Mouse (Mus musculus) forebrain, embryonic 16.5 days (tissue): Measurements from ENCODE around the gene Nck2. TPM values are rescaled to one million over a fixed set of nuclear protein-coding genes. Genes with fewer than 3 reads are reported as not detected.

Experiments used
- ATAC-seq: fragments of 200-750 bp; cut with Nextera tagmentation; 2 replicates; pipeline ENCODE4 v1.8.0; 2017; ENCODE audit warnings: mild to moderate bottlenecking, moderate library complexity
- H3K27ac ChIP-seq: fragments of 300-500 bp; sonication (generic); 2 replicates; pipeline ENCODE4 v1.5.1; 2014; ENCODE audit warnings: low read length, control low read depth
- H3K27me3 ChIP-seq: fragments of 300-500 bp; sonication (generic); replicated peaks from 2 replicates; pipeline ENCODE4 v1.6.1; 2014; ENCODE audit warnings: low read length; ENCODE audit not compliant: control insufficient read depth, insufficient read depth
- H3K36me3 ChIP-seq: fragments of 300-500 bp; sonication (generic); 2 replicates; pipeline ENCODE4 v1.6.1; 2014; ENCODE audit not compliant: control insufficient read depth, insufficient read depth
- H3K4me1 ChIP-seq: fragments of 300-500 bp; sonication (generic); replicated peaks from 2 replicates; pipeline ENCODE4 v1.6.1; 2014; ENCODE audit warnings: low read length; ENCODE audit not compliant: control insufficient read depth, insufficient read depth
- H3K4me2 ChIP-seq: fragments of 300-500 bp; sonication (generic); 2 replicates; pipeline ENCODE4 v1.6.1; 2014; ENCODE audit warnings: mild to moderate bottlenecking, low read length, control low read depth
- H3K4me3 ChIP-seq: fragments of 300-500 bp; sonication (generic); replicated peaks from 2 replicates; pipeline ENCODE4 v1.5.1; 2014; ENCODE audit warnings: mild to moderate bottlenecking, low read length, control low read depth
- H3K9ac ChIP-seq: fragments of 300-500 bp; sonication (generic); replicated peaks from 2 replicates; pipeline ENCODE4 v1.6.1; 2014; ENCODE audit warnings: low read depth, low read length, control low read depth
- H3K9me3 ChIP-seq: fragments of 300-500 bp; sonication (generic); 2 replicates; pipeline ENCODE4 v1.6.1; 2016; ENCODE audit warnings: low read length; ENCODE audit not compliant: control insufficient read depth
- WGBS: fragments of 180-500 bp; shearing (Covaris S2); extraction: QIAGEN DNeasy Blood & Tissue Kit; methylation state at CpG from one replicate; pipeline ENCODE4 v1.1.7; 2014; 5-methylcytosine and 5-hydroxymethylcytosine counted together
- polyA plus RNA-seq: library from polyadenylated mRNA; unstranded; fragments of >200 nt; fragmentation: Nextera tagmentation; extraction: Ambion mirVana; gene quantifications from 2 replicates; pipeline ENCODE4 v1.2.1, GENCODE M21; 2015

The Nck2 gene
- polyA plus RNA-seq, 1 experiment from 2014 or later = 53.4 TPM

- Histone ChIP-seq H3K4me3 (no peak overlapping the region), H3K27me3 (no peaks in the 10 kb centered on the region), H3K27ac (no peak overlapping the region), H3K36me3 (no peaks in the 10 kb centered on the region), H3K9ac (no peak overlapping the region), H3K4me1 (peaks cover 3% of the 10 kb centered on the region; the same call in 1 of the 2 replicates), H3K4me2 (no peak overlapping the region), H3K9me3 (no peaks in the 10 kb centered on the region)
- 97% methylated on average over 3 of the region's 3 CpGs for WGBS
- no peak for ATAC-seq
These were observed 116.7 kb downstream of the Nck2 start for GRCm38 (mm10) chr1:43561085-43561484.

- ATAC-seq = peak; percentile 39; the same call in 1 of the 2 replicates
- Histone ChIP-seq H3K27ac (peak overlapping the region; percentile 37; the same call in 1 of the 2 replicates), H3K4me1 (peaks cover 6% of the 10 kb centered on the region; the same call in 1 of the 2 replicates), H3K27me3 (no peaks in the 10 kb centered on the region), H3K4me3 (no peak overlapping the region), H3K36me3 (no peaks in the 10 kb centered on the region), H3K9ac (no peak overlapping the region), H3K4me2 (no peak overlapping the region), H3K9me3 (no peaks in the 10 kb centered on the region)
- WGBS = 76% methylated on average over 13 of the region's 13 CpGs
These were observed 117.8 kb downstream of the Nck2 start for GRCm38 (mm10) chr1:43562002-43562666.

GRCm38 (mm10) chr1:43565260-43565659 lies 120.9 kb downstream of the Nck2 start:
- Histone ChIP-seq H3K27me3 (no peaks in the 10 kb centered on the region), H3K4me3 (no peak overlapping the region), H3K36me3 (no peaks in the 10 kb centered on the region), H3K9me3 (no peaks in the 10 kb centered on the region), H3K27ac (no peak overlapping the region), H3K4me1 (peaks cover 10% of the 10 kb centered on the region; the same call in 1 of the 2 replicates), H3K9ac (no peak overlapping the region), H3K4me2 (no peak overlapping the region)
- 89% methylated on average over 4 of the region's 4 CpGs for WGBS
- ATAC-seq = no peak

GRCm38 (mm10) chr1:43566677-43567377 lies 122.4 kb downstream of the Nck2 start:
- ATAC-seq = no peak; the same call in 1 of the 2 replicates
- WGBS = 81% methylated on average over 8 of the region's 8 CpGs

GRCm38 (mm10) chr1:43568824-43569223 lies 124.4 kb downstream of the Nck2 start:
- Histone ChIP-seq H3K36me3 (peaks cover 3% of the 10 kb centered on the region; the same call in 1 of the 2 replicates), H3K4me1 (peaks cover 7% of the 10 kb centered on the region; the same call in 1 of the 2 replicates), H3K27ac (no peak overlapping the region), H3K4me2 (no peak overlapping the region), H3K9ac (no peak overlapping the region), H3K27me3 (no peaks in the 10 kb centered on the region), H3K4me3 (no peak overlapping the region), H3K9me3 (no peaks in the 10 kb centered on the region)
- WGBS = 49% methylated on average over 10 of the region's 10 CpGs
- ATAC-seq = peak; percentile 70

More at GRCm38 (mm10) chr1:43566677-43567377, 122.4 kb downstream of the Nck2 start:
- peaks cover 3% of the 10 kb centered on the region; the same call in 1 of the 2 replicates for H3K36me3 ChIP-seq
- H3K4me3 ChIP-seq = no peak overlapping the region
- no peak overlapping the region for H3K9ac ChIP-seq
- no peaks in the 10 kb centered on the region for H3K27me3 ChIP-seq
- H3K4me2 ChIP-seq = no peak overlapping the region
- no peaks in the 10 kb centered on the region for H3K9me3 ChIP-seq
- peaks cover 9% of the 10 kb centered on the region; the same call in 1 of the 2 replicates for H3K4me1 ChIP-seq
- H3K27ac ChIP-seq = no peak overlapping the region; the same call in 1 of the 2 replicates

- 95% methylated on average over 4 of the region's 4 CpGs for WGBS
- Histone ChIP-seq H3K4me3 (no peak overlapping the region), H3K27ac (no peak overlapping the region), H3K4me2 (no peak overlapping the region), H3K9ac (no peak overlapping the region), H3K9me3 (no peaks in the 10 kb centered on the region), H3K4me1 (peaks cover 7% of the 10 kb centered on the region; the same call in 1 of the 2 replicates), H3K36me3 (peaks cover 3% of the 10 kb centered on the region; the same call in 1 of the 2 replicates), H3K27me3 (no peaks in the 10 kb centered on the region)
- no peak for ATAC-seq
These were observed 126.7 kb downstream of the Nck2 start for GRCm38 (mm10) chr1:43571105-43571504.

- Histone ChIP-seq H3K9ac (no peak overlapping the region), H3K27ac (no peak overlapping the region), H3K9me3 (no peaks in the 10 kb centered on the region), H3K4me3 (no peak overlapping the region), H3K36me3 (peaks cover 3% of the 10 kb centered on the region; the same call in 1 of the 2 replicates), H3K27me3 (no peaks in the 10 kb centered on the region), H3K4me1 (no peaks in the 10 kb centered on the region), H3K4me2 (no peak overlapping the region)
- peak; percentile 51 for ATAC-seq
- 83% methylated on average over 3 of the region's 3 CpGs for WGBS
These were observed 130.5 kb downstream of the Nck2 start for GRCm38 (mm10) chr1:43574793-43575304.

GRCm38 (mm10) chr1:43577371-43577770 lies 133.0 kb downstream of the Nck2 start:
- no peak overlapping the region for H3K27ac ChIP-seq
- ATAC-seq = no peak
- H3K4me1 ChIP-seq = no peaks in the 10 kb centered on the region
- H3K27me3 ChIP-seq = no peaks in the 10 kb centered on the region
- H3K36me3 ChIP-seq = no peaks in the 10 kb centered on the region
- no peaks in the 10 kb centered on the region for H3K9me3 ChIP-seq
- WGBS = 89% methylated on average over 3 of the region's 3 CpGs
- no peak overlapping the region for H3K4me3 ChIP-seq
- no peak overlapping the region for H3K4me2 ChIP-seq
- H3K9ac ChIP-seq = no peak overlapping the region

- no peaks in the 10 kb centered on the region for H3K36me3 ChIP-seq
- WGBS = 57% methylated on average over 1 of the region's 1 CpGs
- H3K4me2 ChIP-seq = no peak overlapping the region
- no peaks in the 10 kb centered on the region for H3K27me3 ChIP-seq
- no peak overlapping the region for H3K27ac ChIP-seq
- no peak for ATAC-seq
- H3K9me3 ChIP-seq = no peaks in the 10 kb centered on the region
- no peaks in the 10 kb centered on the region for H3K4me1 ChIP-seq
- H3K4me3 ChIP-seq = no peak overlapping the region
- H3K9ac ChIP-seq = no peak overlapping the region
These were observed 139.2 kb downstream of the Nck2 start for GRCm38 (mm10) chr1:43583564-43583963.
